Mouse (Mus musculus) MEL (cell line): ENCODE measurements around the gene Xrcc6. TPM values are rescaled to one million over a fixed set of nuclear protein-coding genes. Genes with fewer than 3 reads are reported as not detected.

Source experiments
- DNase-seq: peaks from one replicate; pipeline ENCODE4 v3.0.0; 2011; ENCODE audit warnings: low read depth, low spot score
- H3K27ac ChIP-seq: 2 replicates; pipeline ENCODE4 v1.5.1; 2012; ENCODE audit warnings: low read depth, mild to moderate bottlenecking, control low read depth, low read length, moderate library complexity; ENCODE audit not compliant: control insufficient read depth
- H3K27me3 ChIP-seq, 2 experiments: fragments of 150-350 bp in 1 of 2; sonication (generic) in 1 of 2; 2 replicates each; pipeline ENCODE4 v1.6.1; 2012; ENCODE audit warnings: low read length in 2 of 2, mild to moderate bottlenecking in 2 of 2, improper control_type of control experiment in 1 of 2, moderate library complexity in 1 of 2; ENCODE audit not compliant: insufficient read depth in 2 of 2, control insufficient read depth in 1 of 2
- H3K36me3 ChIP-seq, 2 experiments: 2 replicates each; pipeline ENCODE4 v1.6.1; 2012 to 2014; ENCODE audit warnings: low read length in 2 of 2, improper control_type of control experiment in 1 of 2, inconsistent platforms in 1 of 2, mild to moderate bottlenecking in 1 of 2; ENCODE audit not compliant: insufficient read depth in 2 of 2, control insufficient read depth in 1 of 2
- H3K4me1 ChIP-seq, 2 experiments: fragments of 150-350 bp in 1 of 2; sonication (generic) in 1 of 2; 2 replicates each; pipeline ENCODE4 v1.6.1; 2012; ENCODE audit warnings: low read length in 2 of 2, improper control_type of control experiment in 1 of 2, mild to moderate bottlenecking in 1 of 2; ENCODE audit not compliant: insufficient read depth in 2 of 2, control insufficient read depth in 1 of 2
- H3K4me3 ChIP-seq, 2 experiments: fragments of 150-350 bp in 1 of 2; sonication (generic) in 1 of 2; 2 replicates each; pipeline ENCODE4 v1.5.1; 2012; ENCODE audit warnings: low read depth in 2 of 2, low read length in 2 of 2, mild to moderate bottlenecking in 2 of 2, moderate library complexity in 2 of 2, control low read depth in 1 of 2, improper control_type of control experiment in 1 of 2; ENCODE audit not compliant: control insufficient read depth in 1 of 2, insufficient read depth in 1 of 2
- H3K79me2 ChIP-seq: 2 replicates; pipeline ENCODE4 v1.6.1; 2012; ENCODE audit warnings: mild to moderate bottlenecking, low read length, moderate library complexity; ENCODE audit not compliant: control insufficient read depth, poor library complexity, insufficient read depth
- H3K9ac ChIP-seq: 2 replicates; pipeline ENCODE4 v1.6.1; 2012; ENCODE audit warnings: low read depth, mild to moderate bottlenecking, control low read depth, low read length, moderate library complexity; ENCODE audit not compliant: control insufficient read depth, poor library complexity, severe bottlenecking
- H3K9me3 ChIP-seq: fragments of 150-350 bp; sonication (generic); replicated peaks from 2 replicates; pipeline ENCODE4 v1.6.1; 2012; ENCODE audit warnings: mild to moderate bottlenecking, low read length, improper control_type of control experiment, moderate library complexity; ENCODE audit not compliant: insufficient read depth
- CHD1 ChIP-seq: IDR thresholded peaks from 2 replicates; pipeline ENCODE4 v1.6.1; 2012; ENCODE audit warnings: low read depth, mild to moderate bottlenecking, inconsistent platforms, low read length, improper control_type of control experiment
- CHD2 ChIP-seq: IDR thresholded peaks from 2 replicates; pipeline ENCODE4 v1.6.1; 2011; ENCODE audit warnings: low read length, improper control_type of control experiment
- CTCF ChIP-seq, 3 experiments: IDR thresholded peaks in 2 of 3; conservative IDR thresholded peaks in 1 of 3; 2 replicates each; pipeline ENCODE4 v1.5.1; 2011 to 2012; ENCODE audit warnings: low read length in 3 of 3, low read depth in 2 of 3, mild to moderate bottlenecking in 2 of 3, improper control_type of control experiment in 1 of 3, inconsistent platforms in 1 of 3, mixed read lengths in 1 of 3, moderate library complexity in 1 of 3; ENCODE audit not compliant: control insufficient read depth in 1 of 3, insufficient read depth in 1 of 3, poor library complexity in 1 of 3, severe bottlenecking in 1 of 3
- EP300 ChIP-seq, 2 experiments: IDR thresholded peaks; 2 replicates each; pipeline ENCODE4 v1.6.1; 2011; ENCODE audit warnings: improper control_type of control experiment in 2 of 2, low read length in 2 of 2, low read depth in 1 of 2, mild to moderate bottlenecking in 1 of 2
- ETS1 ChIP-seq: IDR thresholded peaks from 2 replicates; pipeline ENCODE4 v1.6.1; 2012; ENCODE audit warnings: low read depth, mild to moderate bottlenecking, inconsistent platforms, low read length, improper control_type of control experiment, moderate library complexity
- GATA1 ChIP-seq: IDR thresholded peaks from 2 replicates; pipeline ENCODE4 v1.6.1; 2011; ENCODE audit warnings: low read depth, low read length, improper control_type of control experiment
- KAT2A ChIP-seq: conservative IDR thresholded peaks from 2 replicates; pipeline ENCODE4 v1.6.1; 2012; ENCODE audit warnings: low read depth, low read length, improper control_type of control experiment, inconsistent platforms
- MAX ChIP-seq: IDR thresholded peaks from 2 replicates; pipeline ENCODE4 v1.6.1; 2011; ENCODE audit warnings: low read length, improper control_type of control experiment
- NRF1 ChIP-seq: IDR thresholded peaks from 2 replicates; pipeline ENCODE4 v1.6.1; 2014; ENCODE audit warnings: low read depth, mild to moderate bottlenecking, inconsistent platforms, low read length, improper control_type of control experiment, moderate library complexity; ENCODE audit not compliant: poor library complexity, insufficient read depth, severe bottlenecking
- ZC3H11A ChIP-seq: IDR thresholded peaks from 2 replicates; pipeline ENCODE4 v1.6.1; 2012; ENCODE audit warnings: low read depth, mild to moderate bottlenecking, inconsistent platforms, low read length, improper control_type of control experiment
- ZNF384 ChIP-seq: IDR thresholded peaks from 2 replicates; pipeline ENCODE4 v1.6.1; 2012; ENCODE audit warnings: low read depth, mild to moderate bottlenecking, inconsistent platforms, low read length, improper control_type of control experiment
- polyA plus RNA-seq, 2 experiments: library from polyadenylated mRNA; stranded (reverse) in 1 of 2; unstranded in 1 of 2; fragments of >175 nt in 1 of 2; fragments of >200 nt in 1 of 2; gene quantifications; 2 replicates each; pipeline versions ENCODE4 v1.2.1 to v1.2.4; 2012; ENCODE audit warnings: low replicate concordance in 2 of 2, low read depth in 1 of 2; ENCODE audit not compliant: insufficient read length in 2 of 2, insufficient read depth in 1 of 2, missing spikeins in 1 of 2
- total RNA-seq: library from RNA; depleted of rRNA; stranded (reverse); fragments of 300-350 nt; gene quantifications from 2 replicates; pipeline ENCODE4 v1.2.3, GENCODE M21; 2012

The Xrcc6 gene
- total and polyA plus RNA-seq, 3 experiments: 108 TPM; not detected in 1

- TF ChIP-seq CHD1: peak; percentile 96
- peak; percentile 82 for TF ChIP-seq ZNF384
- no peak for TF ChIP-seq ETS1
- H3K4me1 ChIP-seq: peaks cover 8 to 26% of the 10 kb centered on the region in 2 experiments; a peak in 3 of 4 replicates
These were observed 29.2 kb downstream of the Xrcc6 start for GRCm38 (mm10) chr15:82016830-82017229.

GRCm38 (mm10) chr15:82017461-82017860 is 29.8 kb downstream of the Xrcc6 start:
- Histone ChIP-seq H3K27ac (no peak overlapping the region), H3K4me1 (peaks cover 8 to 26% of the 10 kb centered on the region in 2 experiments; a peak in 3 of 4 replicates), H3K9me3 (no peaks in the 10 kb centered on the region), H3K36me3 (peaks cover 12 to 31% of the 10 kb centered on the region in 2 experiments), H3K9ac (peak overlapping the region; percentile 84), H3K79me2 (peaks cover 40% of the 10 kb centered on the region), H3K27me3 (no peaks in the 10 kb centered on the region), H3K4me3 (peak overlapping the region; percentile 23 to 88)
- TF ChIP-seq CHD2 (no peak), ZNF384 (peak; percentile 5; the same call in 1 of the 2 replicates), CTCF (IDR thresholded peaks at IDR 0.05 in 2 of 3, conservative IDR thresholded peaks at IDR 0.05 in 1 of 3; ENCODE audit: control insufficient read depth in 1 of 3, insufficient read depth in 1 of 3, low read depth in 2 of 3, low read length in 3 of 3, poor library complexity in 1 of 3, severe bottlenecking in 1 of 3) (peak in 1 of 3 experiments; percentile 9; a peak in 1 of 6 replicates)
- peak; percentile 53 for DNase-seq

More at GRCm38 (mm10) chr15:82016830-82017229, 29.2 kb downstream of the Xrcc6 start:
- Histone ChIP-seq H3K27me3 (no peaks in the 10 kb centered on the region), H3K36me3 (peaks cover 12 to 31% of the 10 kb centered on the region in 2 experiments), H3K9me3 (no peaks in the 10 kb centered on the region), H3K9ac (peak overlapping the region; percentile 84), H3K79me2 (peaks cover 41% of the 10 kb centered on the region), H3K4me3 (peak overlapping the region; percentile 81 to 88), H3K27ac (peak overlapping the region; percentile 59)
- DNase-seq: peak; percentile 50

GRCm38 (mm10) chr15:82019288-82019687 is 31.7 kb downstream of the Xrcc6 start:
- Histone ChIP-seq H3K4me3 (no peak overlapping the region), H3K27me3 (no peaks in the 10 kb centered on the region), H3K36me3 (peaks cover 14 to 25% of the 10 kb centered on the region in 2 experiments), H3K79me2 (peaks cover 31% of the 10 kb centered on the region), H3K9ac (0 out of 2 replicates have a peak overlapping the region, but pooled peaks have one; percentile 10), H3K4me1 (peaks cover 3 to 21% of the 10 kb centered on the region in 2 experiments; a peak in 3 of 4 replicates), H3K27ac (peak overlapping the region; percentile 47; the same call in 1 of the 2 replicates), H3K9me3 (no peaks in the 10 kb centered on the region)
- DNase-seq: peak; percentile 51
- TF ChIP-seq EP300 (IDR thresholded peaks at IDR 0.05; ENCODE audit: low read depth in 1 of 2, low read length in 2 of 2): peak in 1 of 2 experiments; percentile 19; a peak in 1 of 4 replicates
- TF ChIP-seq GATA1: no peak
- no peak for TF ChIP-seq MAX
- no peak for TF ChIP-seq NRF1
- peak; percentile 70; the same call in 1 of the 2 replicates for TF ChIP-seq ETS1
- TF ChIP-seq KAT2A: no peak
- no peak for TF ChIP-seq ZC3H11A
